Mouse (Mus musculus): ENCODE results near the gene Il17rb. TPM values are rescaled to one million over a fixed set of nuclear protein-coding genes. Genes with fewer than 3 reads are reported as not detected.

Gene Il17rb
- polyA plus RNA-seq, 1 experiment from 2014 or later = 1.8 TPM

DNA sequence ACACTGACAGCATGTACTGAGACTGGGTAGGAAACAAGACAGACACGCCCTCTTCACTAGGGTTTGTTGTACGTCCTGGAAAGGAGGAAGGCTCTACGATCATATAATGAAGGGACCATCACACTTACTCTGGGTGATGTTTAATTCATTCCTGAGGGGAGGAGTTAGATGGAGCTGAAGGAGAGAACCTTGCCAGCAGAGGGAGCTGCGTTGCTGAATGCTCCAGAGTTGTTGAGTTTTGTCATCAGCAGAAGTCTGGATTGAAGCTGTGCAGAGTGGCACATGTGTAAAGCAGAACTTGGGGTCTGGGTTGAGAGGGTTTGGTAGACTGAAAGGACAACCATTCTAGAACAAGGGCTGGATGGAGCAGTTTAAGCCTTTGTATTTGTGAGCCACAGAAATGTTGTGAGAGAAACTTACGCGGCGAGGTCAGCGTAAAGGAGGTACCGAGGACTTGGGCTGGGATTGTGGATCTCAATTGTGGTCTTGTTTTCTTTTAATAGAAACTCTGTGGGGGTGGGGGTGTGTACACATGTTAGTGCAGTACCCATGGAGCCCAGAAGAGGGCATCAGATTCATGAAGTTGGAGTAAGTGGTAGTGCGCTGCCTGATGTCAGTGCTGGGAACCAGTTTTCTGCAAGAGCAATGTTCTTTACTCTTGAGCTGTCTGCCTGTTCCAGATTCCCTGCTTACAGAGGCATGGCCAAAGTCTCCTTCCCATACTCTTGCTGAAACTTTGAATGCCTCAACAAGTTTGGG is 28.1 kb downstream of the Il17rb start:
- no peak overlapping the region for H3K4me3 ChIP-seq (ENCODE audit: low read length)
- H3K4me2 ChIP-seq (ENCODE audit: low read length) = no peak overlapping the region
- peaks cover 10% of the 10 kb centered on the region for H3K4me1 ChIP-seq (ENCODE audit: control insufficient read depth, insufficient read depth, low read depth, low read length)
- H3K9ac ChIP-seq (ENCODE audit: low read depth, low read length) = no peak overlapping the region
- WGBS = 95% methylated on average over 10 of the region's 10 CpGs
- no peaks in the 10 kb centered on the region; the same call in 1 of the 2 replicates for H3K9me3 ChIP-seq (ENCODE audit: control insufficient read depth, low read length)
- no peaks in the 10 kb centered on the region for H3K27me3 ChIP-seq (replicated peaks; ENCODE audit: control insufficient read depth, insufficient read depth, low read length)
- H3K27ac ChIP-seq (ENCODE audit: low read depth, low read length) = no peak overlapping the region
- peaks cover 45% of the 10 kb centered on the region for H3K36me3 ChIP-seq (ENCODE audit: control insufficient read depth, insufficient read depth, low read length)
- no peak for ATAC-seq

DNA sequence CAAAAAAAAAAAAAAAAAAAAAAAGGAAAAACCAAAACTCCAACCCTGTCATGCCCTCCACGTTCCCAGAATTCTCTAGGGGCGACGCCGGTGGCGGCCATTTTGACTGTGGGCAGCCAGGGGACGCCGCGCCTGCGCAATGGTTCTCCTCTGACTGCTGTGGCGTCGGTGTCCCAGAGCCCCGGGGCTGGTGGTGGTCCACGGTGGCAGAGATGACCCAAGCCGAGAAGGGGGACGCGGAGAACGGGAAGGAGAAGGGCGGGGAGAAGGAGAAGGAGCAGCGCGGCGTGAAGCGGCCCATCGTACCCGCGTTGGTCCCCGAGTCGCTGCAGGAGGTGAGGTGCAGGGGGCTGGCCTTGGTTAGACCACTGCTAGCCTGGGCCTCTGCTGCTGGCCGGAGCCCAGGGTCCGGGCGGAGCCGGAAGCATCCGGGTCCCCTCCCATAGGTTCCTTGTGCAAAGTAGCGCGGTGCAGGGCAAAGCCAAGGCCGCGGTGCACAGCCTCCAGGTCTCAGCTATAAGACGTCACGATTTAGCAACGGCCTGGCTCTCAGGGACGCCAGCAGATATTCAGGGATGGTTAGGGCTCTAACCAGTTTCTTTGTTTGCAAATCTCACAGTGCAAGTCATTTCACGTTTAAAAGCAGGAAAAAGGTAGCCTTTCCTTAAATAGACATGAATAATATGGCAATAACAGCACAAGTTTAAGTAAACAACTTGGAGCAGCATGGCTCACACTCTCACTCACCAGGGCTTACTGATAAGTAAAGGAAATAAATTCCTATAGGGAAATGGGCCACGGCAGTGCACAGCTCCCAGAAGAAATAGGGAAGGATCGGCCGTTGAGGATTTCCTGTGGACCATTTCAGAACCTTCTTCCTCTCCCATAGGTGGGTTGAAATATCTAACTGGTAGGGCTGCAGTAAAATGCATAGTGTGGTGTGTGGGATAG is 30.2 kb downstream of the Il17rb start, which contains the start of gene Actr8:
Gene Actr8 (plus strand): TSS at position 84 of the 951 bp plus-strand sequence.
- H3K36me3 ChIP-seq (ENCODE audit: control insufficient read depth, insufficient read depth, low read length) = peaks cover 34% of the 10 kb centered on the region
- H3K4me3 ChIP-seq (ENCODE audit: low read length) = peak within 1 kb of the TSS; percentile 96
- peak within 1 kb of the TSS; percentile 81 for H3K4me2 ChIP-seq (ENCODE audit: low read length)
- no peaks in the 10 kb centered on the region; the same call in 1 of the 2 replicates for H3K9me3 ChIP-seq (ENCODE audit: control insufficient read depth, low read length)
- H3K27me3 ChIP-seq (replicated peaks; ENCODE audit: control insufficient read depth, insufficient read depth, low read length) = no peaks in the 10 kb centered on the region
- peak within 1 kb of the TSS; percentile 97 for H3K9ac ChIP-seq (ENCODE audit: low read depth, low read length)
- peak within 1 kb of the TSS; percentile 94 for H3K27ac ChIP-seq (ENCODE audit: low read depth, low read length)
- ATAC-seq = peak; percentile 95
- WGBS = 3% methylated on average over 43 of the region's 44 CpGs
- H3K4me1 ChIP-seq (ENCODE audit: control insufficient read depth, insufficient read depth, low read depth, low read length) = peaks cover 10% of the 10 kb centered on the region

DNA sequence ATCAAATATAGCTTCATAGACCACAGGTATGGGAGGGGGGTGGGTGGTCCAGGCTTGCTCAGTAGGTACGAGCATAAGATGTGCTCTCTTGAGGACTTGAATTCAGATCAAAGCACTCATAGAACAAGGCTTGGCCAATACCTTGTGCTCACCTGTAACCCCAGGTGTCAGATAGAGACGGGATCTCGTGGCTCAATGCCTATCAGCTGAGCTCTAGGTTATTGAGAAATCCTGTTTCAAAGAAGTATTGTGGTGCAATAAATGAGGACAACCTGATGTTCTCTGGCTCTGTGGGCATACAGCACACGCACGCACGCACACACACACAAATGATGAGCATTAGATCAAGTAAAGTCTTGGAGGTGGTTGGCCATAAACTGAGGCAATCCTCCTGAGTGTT is 31.8 kb downstream of the Il17rb start:
- Histone ChIP-seq H3K27me3 (replicated peaks; ENCODE audit: control insufficient read depth, insufficient read depth, low read length) (no peaks in the 10 kb centered on the region), H3K36me3 (ENCODE audit: control insufficient read depth, insufficient read depth, low read length) (peaks cover 38% of the 10 kb centered on the region), H3K4me2 (ENCODE audit: low read length) (no peak overlapping the region), H3K9me3 (ENCODE audit: control insufficient read depth, low read length) (no peaks in the 10 kb centered on the region; the same call in 1 of the 2 replicates), H3K4me3 (ENCODE audit: low read length) (no peak overlapping the region), H3K4me1 (ENCODE audit: control insufficient read depth, insufficient read depth, low read depth, low read length) (peaks cover 10% of the 10 kb centered on the region), H3K27ac (ENCODE audit: low read depth, low read length) (no peak overlapping the region), H3K9ac (ENCODE audit: low read depth, low read length) (no peak overlapping the region)
- 96% methylated on average over 6 of the region's 6 CpGs for WGBS
- ATAC-seq = no peak

DNA sequence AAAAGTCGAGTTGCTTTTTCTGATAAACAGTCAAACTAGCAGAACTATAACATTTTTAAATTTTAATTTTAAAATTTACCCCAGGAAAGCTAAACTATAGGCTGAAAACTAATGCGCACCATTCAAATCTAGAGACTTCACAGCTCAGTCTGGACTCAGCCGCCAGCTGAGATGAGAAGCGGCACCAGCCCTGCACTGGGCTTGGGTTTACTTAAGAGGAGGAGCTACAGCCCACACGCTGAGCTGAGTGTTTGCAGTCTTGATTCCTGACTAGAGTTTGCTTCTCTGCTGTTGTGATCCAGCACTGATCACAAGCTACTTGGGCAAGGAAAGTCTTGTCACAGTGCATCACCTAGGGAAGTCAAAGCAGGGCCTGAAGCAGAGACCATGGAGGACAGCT is 36.7 kb downstream of the Il17rb start:
- no peak overlapping the region for H3K4me2 ChIP-seq (ENCODE audit: low read length)
- no peaks in the 10 kb centered on the region for H3K9me3 ChIP-seq (ENCODE audit: control insufficient read depth, low read length)
- no peaks in the 10 kb centered on the region for H3K27me3 ChIP-seq (replicated peaks; ENCODE audit: control insufficient read depth, insufficient read depth, low read length)
- H3K4me3 ChIP-seq (ENCODE audit: low read length) = no peak overlapping the region
- ATAC-seq = no peak
- H3K4me1 ChIP-seq (ENCODE audit: control insufficient read depth, insufficient read depth, low read depth, low read length) = peaks cover 22% of the 10 kb centered on the region
- peaks cover 29% of the 10 kb centered on the region for H3K36me3 ChIP-seq (ENCODE audit: control insufficient read depth, insufficient read depth, low read length)
- H3K27ac ChIP-seq (ENCODE audit: low read depth, low read length) = no peak overlapping the region
- 87% methylated on average over 5 of the region's 5 CpGs for WGBS
- no peak overlapping the region for H3K9ac ChIP-seq (ENCODE audit: low read depth, low read length)

DNA sequence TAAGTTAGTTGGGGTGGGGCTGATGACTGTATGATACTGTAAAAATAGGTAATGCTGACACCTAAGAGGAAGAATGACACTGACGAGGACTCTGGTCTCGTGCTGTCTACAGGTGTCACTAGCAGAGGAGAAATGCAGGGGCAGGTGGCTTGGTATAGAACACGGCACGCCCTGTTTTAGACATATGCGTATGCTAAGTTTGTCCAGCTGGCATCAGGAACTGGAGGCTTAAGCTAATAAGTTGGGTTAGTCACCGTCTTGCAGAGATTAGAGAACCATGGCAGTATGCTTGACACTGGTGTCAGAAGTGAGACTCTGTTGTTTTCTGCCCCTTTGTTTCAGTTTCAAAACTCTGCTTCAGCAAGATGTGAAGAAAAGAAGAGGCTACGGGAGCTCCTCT is 37.2 kb downstream of the Il17rb start:
- H3K4me1 ChIP-seq (ENCODE audit: control insufficient read depth, insufficient read depth, low read depth, low read length) = peaks cover 22% of the 10 kb centered on the region

DNA sequence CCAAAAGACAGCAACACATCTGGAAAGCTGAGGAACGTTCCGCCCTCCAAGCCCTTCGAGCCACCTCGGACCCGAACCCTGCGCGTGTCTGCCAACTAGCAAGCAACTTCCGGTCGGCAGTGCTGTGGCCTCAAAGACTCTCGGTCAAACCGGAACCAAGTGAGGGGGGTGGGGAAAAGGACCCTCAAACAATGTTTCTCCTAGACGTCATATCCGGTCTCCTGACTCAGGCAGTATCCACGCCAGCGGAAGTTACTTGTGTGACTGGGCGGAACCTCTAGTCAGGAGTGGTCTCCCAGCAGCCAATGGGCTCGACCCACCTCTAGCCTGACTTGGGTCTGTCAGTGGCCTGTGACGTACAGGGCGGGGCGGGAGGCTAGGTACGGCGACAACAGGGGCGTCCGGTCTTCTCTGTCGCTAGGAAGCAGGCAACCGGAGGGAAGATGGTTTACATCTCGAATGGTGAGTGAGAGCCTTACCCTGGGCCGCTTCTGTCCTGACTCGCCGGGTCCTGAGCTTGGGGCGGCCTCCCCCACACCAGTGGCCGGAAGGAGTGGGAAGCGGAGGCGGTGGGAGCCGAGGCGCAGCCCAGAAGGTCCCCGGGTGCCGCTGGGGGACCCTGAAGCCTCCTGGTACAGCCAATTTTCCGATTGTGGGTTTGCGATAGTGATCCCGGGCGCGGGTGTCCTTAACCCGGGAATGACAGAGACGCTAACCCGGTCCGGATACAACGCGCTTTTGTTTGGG is 40.4 kb downstream of the Il17rb start, which contains the start of gene Selenok:
Gene Selenok (plus strand): TSS at position 234 of the 747 bp plus-strand sequence.
- Histone ChIP-seq H3K9ac (ENCODE audit: low read depth, low read length) (peak within 1 kb of the TSS; percentile 95), H3K9me3 (ENCODE audit: control insufficient read depth, low read length) (no peaks in the 10 kb centered on the region), H3K27ac (ENCODE audit: low read depth, low read length) (peak within 1 kb of the TSS; percentile 86), H3K4me2 (ENCODE audit: low read length) (peak within 1 kb of the TSS; percentile 85), H3K4me1 (ENCODE audit: control insufficient read depth, insufficient read depth, low read depth, low read length) (peaks cover 22% of the 10 kb centered on the region), H3K36me3 (ENCODE audit: control insufficient read depth, insufficient read depth, low read length) (peaks cover 19% of the 10 kb centered on the region), H3K4me3 (ENCODE audit: low read length) (peak within 1 kb of the TSS; percentile 91), H3K27me3 (replicated peaks; ENCODE audit: control insufficient read depth, insufficient read depth, low read length) (no peaks in the 10 kb centered on the region)
- under 1% methylated on average over 49 of the region's 49 CpGs for whole genome bisulfite sequencing
- peak; percentile 100 for ATAC-seq

More for the DNA sequence above, 37.2 kb downstream of the Il17rb start:
- H3K27ac ChIP-seq (ENCODE audit: low read depth, low read length) = no peak overlapping the region
- H3K9me3 ChIP-seq (ENCODE audit: control insufficient read depth, low read length) = no peaks in the 10 kb centered on the region
- 97% methylated on average over 7 of the region's 7 CpGs for WGBS
- ATAC-seq = no peak
- H3K36me3 ChIP-seq (ENCODE audit: control insufficient read depth, insufficient read depth, low read length) = peaks cover 29% of the 10 kb centered on the region
- no peak overlapping the region for H3K4me3 ChIP-seq (ENCODE audit: low read length)
- H3K27me3 ChIP-seq (replicated peaks; ENCODE audit: control insufficient read depth, insufficient read depth, low read length) = no peaks in the 10 kb centered on the region
- H3K4me2 ChIP-seq (ENCODE audit: low read length) = no peak overlapping the region
- H3K9ac ChIP-seq (ENCODE audit: low read depth, low read length) = no peak overlapping the region

DNA sequence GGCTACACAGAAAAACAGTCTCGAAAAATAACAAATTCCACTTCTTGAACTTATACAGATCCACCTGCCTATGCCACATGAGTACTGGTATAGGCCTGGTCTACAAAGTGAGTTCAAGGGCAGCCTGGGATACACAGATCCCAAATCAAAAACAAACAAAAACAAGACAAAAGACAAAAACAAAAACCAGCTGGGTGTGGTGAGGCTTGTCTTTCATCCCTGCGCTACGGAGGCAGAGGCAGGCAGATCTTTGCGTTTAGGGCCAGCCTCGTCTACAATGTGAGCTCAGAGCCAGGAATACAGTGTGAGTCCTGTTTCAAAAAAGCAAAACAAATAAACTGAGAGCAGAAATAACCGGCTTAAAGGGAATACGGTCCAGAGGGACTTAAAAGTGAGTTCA is 41.1 kb downstream of the Il17rb start:
- H3K4me2 ChIP-seq (ENCODE audit: low read length) = peak overlapping the region; percentile 64
- H3K9me3 ChIP-seq (ENCODE audit: control insufficient read depth, low read length) = peaks cover 1% of the 10 kb centered on the region; the same call in 1 of the 2 replicates
- peaks cover 13% of the 10 kb centered on the region for H3K36me3 ChIP-seq (ENCODE audit: control insufficient read depth, insufficient read depth, low read length)
- no peak for ATAC-seq
- H3K27ac ChIP-seq (ENCODE audit: low read depth, low read length) = peak overlapping the region; percentile 66
- H3K4me3 ChIP-seq (ENCODE audit: low read length) = peak overlapping the region; percentile 91
- H3K27me3 ChIP-seq (replicated peaks; ENCODE audit: control insufficient read depth, insufficient read depth, low read length) = no peaks in the 10 kb centered on the region
- WGBS = 62% methylated on average over 7 of the region's 7 CpGs
- peak overlapping the region; percentile 56 for H3K9ac ChIP-seq (ENCODE audit: low read depth, low read length)
- H3K4me1 ChIP-seq (ENCODE audit: control insufficient read depth, insufficient read depth, low read depth, low read length) = peaks cover 22% of the 10 kb centered on the region

DNA sequence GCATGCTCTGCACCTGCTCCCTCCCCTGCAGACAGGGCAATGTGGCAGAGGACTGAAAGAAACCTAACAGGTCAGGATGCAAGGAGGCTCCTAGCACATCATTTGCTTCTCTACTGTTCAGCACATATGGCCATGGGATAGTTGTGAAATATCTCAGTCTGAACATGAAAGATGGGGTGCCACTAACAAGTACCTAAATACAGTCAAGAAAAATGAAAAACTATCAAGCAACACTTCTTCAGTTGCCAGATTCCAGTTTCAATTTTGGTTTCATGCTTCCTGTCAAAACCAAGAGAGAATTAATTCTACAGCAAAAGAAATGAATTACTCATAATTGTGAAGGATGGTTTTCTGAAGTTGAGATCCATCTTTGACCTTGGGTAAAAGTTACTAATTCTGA is 51.3 kb downstream of the Il17rb start:
- Histone ChIP-seq H3K27me3 (replicated peaks; ENCODE audit: control insufficient read depth, insufficient read depth, low read length) (no peaks in the 10 kb centered on the region), H3K36me3 (ENCODE audit: control insufficient read depth, insufficient read depth, low read length) (no peaks in the 10 kb centered on the region), H3K27ac (ENCODE audit: low read depth, low read length) (no peak overlapping the region), H3K4me1 (ENCODE audit: control insufficient read depth, insufficient read depth, low read depth, low read length) (no peaks in the 10 kb centered on the region), H3K9me3 (ENCODE audit: control insufficient read depth, low read length) (peaks cover under 1% of the 10 kb centered on the region; the same call in 1 of the 2 replicates), H3K4me3 (ENCODE audit: low read length) (no peak overlapping the region), H3K4me2 (ENCODE audit: low read length) (no peak overlapping the region), H3K9ac (ENCODE audit: low read depth, low read length) (no peak overlapping the region)
- no peak for ATAC-seq

Measured in hindbrain, embryonic 16.5 days (tissue).